Mouse (Mus musculus) neutrophil, adult 59 days (primary cell): ENCODE data around the gene Keg1. TPM values are rescaled to one million over a fixed set of nuclear protein-coding genes. Genes with fewer than 3 reads are reported as not detected.

ENCODE experiments used
- total RNA-seq, 2 experiments: library from RNA; stranded (reverse); gene quantifications; 1 replicate in 1 of 2; 2 replicates in 1 of 2; pipeline ENCODE4 v1.2.4; 2023

The Keg1 gene
- total RNA-seq = not detected

GRCm38 (mm10) chr19:12695590-12695989 is at the start of gene Keg1:
Keg1 (plus strand) TSS chr19:12695786.

GRCm38 (mm10) chr19:12670139-12670538 is 25.4 kb upstream of the Keg1 start, which contains the start of gene Olfr1442:
Olfr1442 (plus strand) TSS chr19:12670439.

GRCm38 (mm10) chr19:12677812-12678211 is 17.8 kb upstream of the Keg1 start, which contains the start of gene Olfr1443:
Olfr1443 (plus strand) TSS chr19:12678112.

GRCm38 (mm10) chr19:12765308-12765707 is 69.7 kb downstream of the Keg1 start, which contains the start of gene Cntf:
Cntf (minus strand) TSS chr19:12765632.

Other genes with a start within 250 kb of the Keg1 start
- 100 to 1,000 TPM; 664 to 920 TPM for gene Mpeg1, start 235.0 kb upstream of the Keg1 start, total RNA-seq
- 10 to 100 TPM; 19.1 to 19.3 TPM for gene Dtx4, start 194.3 kb upstream of the Keg1 start, total RNA-seq
- gene Fam111a, start 150.0 kb upstream of the Keg1 start, total RNA-seq = 100 to 1,000 TPM; 142 to 153 TPM
- not detected for gene Gm4952, start 95.8 kb upstream of the Keg1 start, total RNA-seq
- not detected for gene Glyat, start 62.5 kb upstream of the Keg1 start, total RNA-seq
- gene Olfr1442, start 25.3 kb upstream of the Keg1 start, total RNA-seq = not detected
- not detected for gene Olfr1443, start 17.7 kb upstream of the Keg1 start, total RNA-seq
- gene Cntf, start 69.8 kb downstream of the Keg1 start, total RNA-seq = 1 to 10 TPM; 1.6 to 1.9 TPM
- 10 to 100 TPM; 42.7 to 52.7 TPM for gene Zfp91, start 100.3 kb downstream of the Keg1 start, total RNA-seq
- gene Lpxn, start 100.4 kb downstream of the Keg1 start, total RNA-seq = 10 to 100 TPM in 1 of 2 experiments, 1 to 10 TPM in 1; 6.8 to 10.3 TPM
- gene Gm5244, start 150.9 kb downstream of the Keg1 start, total RNA-seq = not detected
- gene Olfr1444, start 161.5 kb downstream of the Keg1 start, total RNA-seq = not detected
- gene Olfr1445, start 188.1 kb downstream of the Keg1 start, total RNA-seq = not detected
- not detected for gene Olfr1446, start 197.7 kb downstream of the Keg1 start, total RNA-seq
- gene Olfr1447, start 208.0 kb downstream of the Keg1 start, total RNA-seq = not detected
- gene Olfr1448, start 228.6 kb downstream of the Keg1 start, total RNA-seq = not detected
- not detected for gene Olfr1449, start 235.1 kb downstream of the Keg1 start, total RNA-seq